Mouse (Mus musculus) CH12.LX (cell line): ENCODE measurements around the gene Bsn. TPM values are rescaled to one million over a fixed set of nuclear protein-coding genes. Genes with fewer than 3 reads are reported as not detected.

Experiments used
- DNase-seq: peaks from one replicate; pipeline ENCODE4 v3.0.0-alpha.2; 2013; ENCODE audit errors: extremely low read depth
- H3K27ac ChIP-seq: 2 replicates; pipeline ENCODE4 v1.5.1; 2012; ENCODE audit warnings: low read depth, mild to moderate bottlenecking, control low read depth, moderate library complexity; ENCODE audit not compliant: insufficient read depth
- H3K27me3 ChIP-seq: replicated peaks from 2 replicates; pipeline ENCODE3; 2012; ENCODE audit warnings: inconsistent platforms
- H3K36me3 ChIP-seq, 2 experiments: replicated peaks in 1 of 2; 2 replicates each; pipeline versions ENCODE3 to v1.6.1; 2012; ENCODE audit warnings: inconsistent platforms in 1 of 2, low read length in 1 of 2, mild to moderate bottlenecking in 1 of 2, mixed read lengths in 1 of 2, moderate library complexity in 1 of 2; ENCODE audit not compliant: control insufficient read depth in 1 of 2, insufficient read depth in 1 of 2
- H3K4me1 ChIP-seq, 2 experiments: 2 replicates each; pipeline ENCODE4 v1.6.1; 2012; ENCODE audit warnings: inconsistent platforms in 1 of 2, moderate library complexity in 1 of 2; ENCODE audit not compliant: insufficient read depth in 2 of 2, control insufficient read depth in 1 of 2
- H3K4me2 ChIP-seq: 2 replicates; pipeline ENCODE4 v1.6.1; 2012; ENCODE audit warnings: low read depth, mild to moderate bottlenecking, control low read depth; ENCODE audit not compliant: poor library complexity, insufficient read depth, severe bottlenecking
- H3K4me3 ChIP-seq, 3 experiments: fragments of 150-350 bp in 1 of 3; sonication (generic) in 1 of 3; replicated peaks in 1 of 3; 2 replicates each; pipeline versions ENCODE3 to v1.5.1; 2011 to 2012; ENCODE audit warnings: low read depth in 2 of 3, low read length in 2 of 3, mild to moderate bottlenecking in 2 of 3, moderate library complexity in 2 of 3, control low read depth in 1 of 3, improper control_type of control experiment in 1 of 3, inconsistent platforms in 1 of 3, mixed read lengths in 1 of 3; ENCODE audit not compliant: poor library complexity in 1 of 3
- H3K79me2 ChIP-seq: replicated peaks from 2 replicates; pipeline ENCODE4 v1.6.1; 2012; ENCODE audit warnings: mild to moderate bottlenecking, moderate library complexity; ENCODE audit not compliant: control insufficient read depth, poor library complexity, insufficient read depth, severe bottlenecking; ENCODE audit errors: extremely low read depth
- H3K9ac ChIP-seq: 2 replicates; pipeline ENCODE4 v1.6.1; 2012; ENCODE audit warnings: low read depth, mild to moderate bottlenecking, control low read depth, moderate library complexity; ENCODE audit not compliant: insufficient read depth
- H3K9me3 ChIP-seq: replicated peaks from 2 replicates; pipeline ENCODE3; 2012; ENCODE audit warnings: low read length, inconsistent platforms, mixed read lengths
- CHD1 ChIP-seq: IDR thresholded peaks from 2 replicates; pipeline ENCODE4 v1.6.1; 2012; ENCODE audit warnings: low read depth, low read length, improper control_type of control experiment, inconsistent platforms
- CTCF ChIP-seq, 2 experiments: IDR thresholded peaks in 1 of 2; conservative IDR thresholded peaks in 1 of 2; 2 replicates each; pipeline ENCODE4 v1.5.1; 2011 to 2012; ENCODE audit warnings: low read depth in 2 of 2, low read length in 2 of 2, improper control_type of control experiment in 1 of 2, inconsistent platforms in 1 of 2, mild to moderate bottlenecking in 1 of 2, moderate library complexity in 1 of 2
- E2F4 ChIP-seq: IDR thresholded peaks from 2 replicates; pipeline ENCODE4 v1.6.1; 2011; ENCODE audit warnings: low read depth, low read length, improper control_type of control experiment; ENCODE audit not compliant: insufficient replicate concordance
- ETS1 ChIP-seq: conservative IDR thresholded peaks from 2 replicates; pipeline ENCODE4 v1.6.1; 2012; ENCODE audit warnings: low read depth, mild to moderate bottlenecking, inconsistent platforms, low read length, improper control_type of control experiment, moderate library complexity
- JUN ChIP-seq: IDR thresholded peaks from 2 replicates; pipeline ENCODE4 v1.6.1; 2011; ENCODE audit warnings: low read depth, mild to moderate bottlenecking, low read length, improper control_type of control experiment, moderate library complexity; ENCODE audit not compliant: insufficient read depth
- MAFK ChIP-seq: IDR thresholded peaks from 2 replicates; pipeline ENCODE4 v1.6.1; 2011; ENCODE audit warnings: low read length, improper control_type of control experiment; ENCODE audit not compliant: insufficient replicate concordance
- MAX ChIP-seq: IDR thresholded peaks from 2 replicates; pipeline ENCODE4 v1.6.1; 2011; ENCODE audit warnings: low read length, improper control_type of control experiment
- MYC ChIP-seq: IDR thresholded peaks from 2 replicates; pipeline ENCODE4 v1.6.1; 2011; ENCODE audit warnings: low read depth, mild to moderate bottlenecking, improper control_type of control experiment, low read length
- NRF1 ChIP-seq: IDR thresholded peaks from 2 replicates; pipeline ENCODE4 v1.6.1; 2014; ENCODE audit warnings: low read depth, mild to moderate bottlenecking, inconsistent platforms, low read length, improper control_type of control experiment, moderate library complexity
- POLR2A ChIP-seq: IDR thresholded peaks from 2 replicates; pipeline ENCODE4 v1.6.1; 2011; ENCODE audit warnings: low read depth, mild to moderate bottlenecking, improper control_type of control experiment, low read length
- SMC3 ChIP-seq: IDR thresholded peaks from 2 replicates; pipeline ENCODE4 v1.6.1; 2011; ENCODE audit warnings: low read depth, low read length, improper control_type of control experiment
- USF2 ChIP-seq: conservative IDR thresholded peaks from 2 replicates; pipeline ENCODE4 v1.6.1; 2011; ENCODE audit warnings: low read depth, low read length, improper control_type of control experiment
- ZC3H11A ChIP-seq: IDR thresholded peaks from 2 replicates; pipeline ENCODE4 v1.6.1; 2012; ENCODE audit warnings: low read depth, mild to moderate bottlenecking, inconsistent platforms, low read length, improper control_type of control experiment
- dilution Hi-C: fragments of 300-500 bp; cut with MboI; formaldehyde crosslinking; loops from 2 replicates; pipeline ENCODE4 v1.14.3; 2020; ENCODE audit warnings: low sequenced_read_pairs; ENCODE audit not compliant: extremely low pct_unique_long_range_greater_than_20kb, extremely low pct_ligation_motif_present
- in situ Hi-C: fragments of 300-500 bp; cut with MboI; formaldehyde crosslinking; loops from 3 replicates; pipeline ENCODE4 v1.14.3; 2019; ENCODE audit warnings: low sequenced_read_pairs, low pct_ligation_motif_present, low pct_unique_long_range_greater_than_20kb, mixed read lengths
- polyA plus RNA-seq: library from polyadenylated mRNA; unstranded; fragments of >175 nt; gene quantifications from 2 replicates; pipeline ENCODE4 v1.2.1, GENCODE M21; 2012; ENCODE audit warnings: low read depth; ENCODE audit not compliant: insufficient read length
- total RNA-seq, 2 experiments: library from RNA; depleted of rRNA; stranded (reverse); fragments of 300-350 nt in 1 of 2; fragments of >200 nt in 1 of 2; gene quantifications; 2 replicates each; pipeline ENCODE4 v1.2.3; 2012 to 2014

Bsn gene
- total and polyA plus RNA-seq, 3 experiments: 3.6 to 7.8 (median 4.4) TPM

DNA sequence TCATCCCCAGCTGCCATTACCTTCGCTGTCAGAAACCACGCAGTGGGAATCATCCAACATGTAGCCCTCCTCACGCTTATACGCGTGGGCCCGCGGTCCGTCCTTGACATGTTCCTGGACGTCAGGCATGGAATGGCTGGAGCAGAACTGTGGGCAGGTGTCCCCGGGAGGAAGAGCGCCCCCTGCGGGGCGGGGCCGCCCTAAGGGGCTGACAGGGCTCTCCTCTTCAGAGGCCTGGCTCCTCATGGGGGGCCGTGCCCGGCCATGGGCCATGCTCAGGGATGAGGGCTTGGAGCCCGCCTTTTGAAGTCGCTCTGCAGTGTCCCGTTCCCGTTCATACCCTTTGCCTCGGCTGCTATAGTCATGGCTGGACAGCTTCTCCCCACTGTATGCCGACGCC, 84.1 kb downstream of the Bsn start:
- Histone ChIP-seq H3K36me3 (peaks cover 18 to 70% of the 10 kb centered on the region in 2 experiments), H3K9ac (peak overlapping the region; percentile 57; the same call in 1 of the 2 replicates), H3K4me2 (peak overlapping the region; percentile 76), H3K9me3 (no peaks in the 10 kb centered on the region), H3K27ac (no peak overlapping the region), H3K4me1 (peaks cover 11 to 47% of the 10 kb centered on the region in 2 experiments), H3K4me3 (peak overlapping the region; percentile 68 to 80 (median 79)), H3K79me2 (peaks cover 5% of the 10 kb centered on the region), H3K27me3 (no peaks in the 10 kb centered on the region)
- DNase-seq: peak; percentile 38
- dilution Hi-C loops (no loop called here), in situ Hi-C loops (loop anchor here (10.0 kb wide), 1 partner anchor 179 kb away; no protein-coding TSS in a partner anchor)
- TF ChIP-seq SMC3: peak; percentile 21; the same call in 1 of the 2 replicates
- peak; percentile 28 to 59; a peak in 2 of 4 replicates for TF ChIP-seq CTCF (conservative IDR thresholded peaks at IDR 0.05 in 1 of 2, IDR thresholded peaks at IDR 0.05 in 1 of 2; ENCODE audit: low read depth in 2 of 2, low read length in 2 of 2)
- TF ChIP-seq E2F4: no peak

DNA sequence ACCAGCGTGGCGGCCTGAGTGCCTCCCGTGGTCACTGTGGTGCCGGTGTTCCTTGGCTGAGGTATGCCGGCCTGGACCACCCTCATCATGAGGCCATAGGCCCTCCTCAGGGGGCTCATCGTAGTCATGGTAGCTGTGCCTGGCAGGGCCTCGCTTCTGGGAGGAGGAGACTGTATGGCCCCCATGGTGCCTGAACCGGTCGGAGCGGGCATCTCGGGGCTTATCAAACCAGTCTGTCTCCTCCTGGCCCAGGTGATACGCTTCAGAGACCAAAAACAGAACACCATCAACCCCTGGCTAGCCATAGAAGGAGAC, 84.7 kb downstream of the Bsn start:
- Histone ChIP-seq H3K4me2 (peak overlapping the region; percentile 76), H3K27me3 (no peaks in the 10 kb centered on the region), H3K4me3 (peak overlapping the region; percentile 68 to 80 (median 79)), H3K9ac (peak overlapping the region; percentile 57), H3K27ac (peak overlapping the region; percentile 51; the same call in 1 of the 2 replicates), H3K9me3 (no peaks in the 10 kb centered on the region), H3K4me1 (peaks cover 11 to 47% of the 10 kb centered on the region in 2 experiments), H3K79me2 (peaks cover 5% of the 10 kb centered on the region), H3K36me3 (peaks cover 19 to 70% of the 10 kb centered on the region in 2 experiments)
- dilution Hi-C loops (no loop called here), in situ Hi-C loops (loop anchor here (10.0 kb wide), 1 partner anchor 179 kb away; no protein-coding TSS in a partner anchor)
- TF ChIP-seq MYC: no peak
- TF ChIP-seq ZC3H11A: no peak
- TF ChIP-seq NRF1: no peak
- no peak for TF ChIP-seq MAX
- no peak for TF ChIP-seq JUN
- TF ChIP-seq POLR2A: no peak
- no peak for TF ChIP-seq USF2
- TF ChIP-seq E2F4: no peak
- no peak for TF ChIP-seq CHD1
- no peak for TF ChIP-seq ETS1
- TF ChIP-seq MAFK: no peak
- DNase-seq: no peak
